Mouse (Mus musculus): Measurements from ENCODE around the gene Inpp5b.
"Not testable (repeated sequence)": the region's sequence is repeated elsewhere in the genome, so short reads cannot be mapped to it uniquely, and the experiment has no call there.

The Inpp5b gene

DNA sequence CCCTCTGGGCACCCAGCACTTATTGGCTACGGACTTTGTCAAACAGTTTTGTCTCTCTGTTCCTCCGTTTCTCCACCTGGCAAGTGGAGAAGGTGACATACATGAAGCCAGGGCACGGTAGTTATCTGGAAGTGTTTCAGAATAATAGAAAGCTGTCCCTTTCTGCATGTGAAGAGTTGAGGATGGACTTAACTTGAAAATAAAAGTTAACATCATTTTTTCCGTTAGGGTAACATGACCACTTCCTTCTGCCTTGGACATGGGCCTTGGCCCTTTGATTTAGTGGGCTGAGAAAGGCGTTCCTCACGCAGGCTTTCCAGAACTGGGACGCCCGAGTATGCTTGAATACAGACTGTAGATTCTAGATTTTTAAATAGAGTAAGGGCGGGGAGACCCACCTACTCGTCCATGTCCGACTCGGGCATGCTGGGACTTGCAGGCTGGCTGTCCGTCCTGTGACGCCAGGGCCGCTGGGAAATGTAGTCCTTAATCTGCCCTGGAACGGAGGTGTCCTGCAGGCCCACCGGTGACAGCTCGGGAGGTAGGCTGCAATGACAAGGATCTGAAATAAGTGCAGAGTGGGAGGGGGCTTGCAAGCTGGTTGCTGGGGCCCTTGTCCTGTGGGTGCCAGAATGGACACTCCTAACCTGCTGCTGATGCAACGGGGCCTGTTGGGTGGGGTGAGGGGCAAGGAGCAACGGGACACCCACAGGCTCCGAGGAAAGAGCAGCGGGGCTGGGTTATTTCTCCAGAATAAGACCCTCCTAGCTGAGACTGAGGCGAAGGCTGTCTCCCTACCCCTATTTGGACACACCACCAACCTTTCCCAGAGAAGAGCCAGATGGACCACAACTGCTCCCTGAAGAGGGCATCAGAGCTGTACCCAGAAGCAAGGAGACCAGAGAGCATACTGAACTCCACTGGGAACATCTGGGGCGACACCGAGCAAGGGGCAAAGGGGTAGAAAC is at the start of gene Inpp5b:
TSS of gene Inpp5b (plus strand) at position 475 of the 968 bp plus-strand sequence.
- peak; percentile 92 for DNase-seq (ENCODE audit: low spot score)

DNA sequence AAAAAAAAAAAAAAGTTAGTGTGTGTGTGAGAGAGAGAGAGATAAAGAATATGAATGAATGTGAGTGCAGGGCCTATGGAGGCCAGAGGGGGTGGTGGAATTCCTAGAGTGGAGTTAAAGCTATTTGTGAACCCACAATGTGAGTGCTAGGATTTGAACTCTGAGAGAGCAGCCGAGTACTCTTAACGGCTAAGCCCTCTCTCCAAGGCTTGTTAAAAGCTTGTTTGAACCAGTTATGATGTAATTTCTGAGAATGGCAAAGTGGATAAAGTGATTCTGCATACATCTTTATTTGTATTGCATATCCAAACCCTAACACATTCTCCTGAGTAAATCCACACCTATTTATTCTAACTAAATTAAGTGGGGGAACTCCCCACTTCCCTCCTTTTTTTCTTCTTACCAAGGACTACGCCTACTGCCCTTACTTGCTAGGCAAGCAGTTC is 49.2 kb upstream of the Inpp5b start:
- DNase-seq (ENCODE audit: low spot score): no peak

DNA sequence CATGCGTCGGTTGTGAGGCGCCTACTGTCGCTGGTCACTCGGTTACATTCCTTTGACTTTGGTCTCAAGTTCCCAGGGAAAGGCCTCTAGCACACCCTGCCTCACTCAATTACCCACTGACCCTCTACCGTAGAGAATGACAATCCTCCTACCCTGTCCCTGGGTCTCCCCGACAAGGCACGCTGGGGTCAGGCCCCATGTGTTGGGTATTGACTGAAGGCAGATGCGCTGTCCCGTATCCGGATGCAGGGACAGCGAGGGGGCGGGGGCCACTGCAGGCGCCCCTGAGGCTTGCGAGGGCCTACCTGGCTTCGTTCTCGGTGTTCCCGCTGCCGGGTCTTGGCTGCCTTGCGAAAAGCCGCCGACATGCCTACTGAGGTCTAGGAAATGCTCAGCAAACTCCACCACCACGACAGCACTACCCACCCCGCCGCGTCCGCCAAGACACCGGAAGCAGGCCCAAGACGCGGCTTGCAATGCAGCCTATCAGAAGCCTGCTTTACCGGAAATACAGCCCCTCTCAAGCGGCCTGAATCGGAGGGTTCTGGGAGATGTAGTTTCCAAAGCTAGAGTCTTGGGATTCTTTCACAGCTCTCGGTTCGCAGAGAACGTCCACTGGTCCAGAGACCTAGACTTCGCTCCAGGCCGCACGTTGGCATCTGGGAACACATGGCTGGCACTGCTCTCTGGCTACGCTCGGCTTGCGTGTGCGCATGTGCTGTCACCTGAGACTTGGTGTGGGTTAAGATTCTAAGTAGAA is 48.3 kb upstream of the Inpp5b start, which contains the start of gene Utp11:
TSS of gene Utp11 (minus strand) at position 466 of the 760 bp plus-strand sequence.
- peak; percentile 96 for DNase-seq (ENCODE audit: low spot score)

DNA sequence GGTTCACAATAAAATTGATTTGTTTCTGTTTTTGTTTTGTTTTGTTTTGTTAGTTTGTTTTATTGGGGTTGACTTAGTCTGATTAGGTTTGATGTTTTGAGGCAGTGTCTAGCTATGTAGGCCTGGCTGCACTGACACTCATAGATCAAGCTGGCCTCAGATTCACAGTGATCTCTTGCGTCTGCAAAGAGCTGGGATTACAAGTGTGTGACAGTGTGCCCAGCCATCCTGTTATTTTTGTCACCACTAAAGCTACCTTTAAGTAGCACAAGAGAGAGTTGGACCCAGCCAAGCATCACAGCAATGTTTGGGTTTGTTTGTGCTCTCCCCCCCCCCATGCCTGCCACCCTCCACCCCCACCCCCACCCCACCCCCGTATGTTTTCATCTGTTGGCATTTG is 47.1 kb upstream of the Inpp5b start:
- DNase-seq (ENCODE audit: low spot score): no peak

DNA sequence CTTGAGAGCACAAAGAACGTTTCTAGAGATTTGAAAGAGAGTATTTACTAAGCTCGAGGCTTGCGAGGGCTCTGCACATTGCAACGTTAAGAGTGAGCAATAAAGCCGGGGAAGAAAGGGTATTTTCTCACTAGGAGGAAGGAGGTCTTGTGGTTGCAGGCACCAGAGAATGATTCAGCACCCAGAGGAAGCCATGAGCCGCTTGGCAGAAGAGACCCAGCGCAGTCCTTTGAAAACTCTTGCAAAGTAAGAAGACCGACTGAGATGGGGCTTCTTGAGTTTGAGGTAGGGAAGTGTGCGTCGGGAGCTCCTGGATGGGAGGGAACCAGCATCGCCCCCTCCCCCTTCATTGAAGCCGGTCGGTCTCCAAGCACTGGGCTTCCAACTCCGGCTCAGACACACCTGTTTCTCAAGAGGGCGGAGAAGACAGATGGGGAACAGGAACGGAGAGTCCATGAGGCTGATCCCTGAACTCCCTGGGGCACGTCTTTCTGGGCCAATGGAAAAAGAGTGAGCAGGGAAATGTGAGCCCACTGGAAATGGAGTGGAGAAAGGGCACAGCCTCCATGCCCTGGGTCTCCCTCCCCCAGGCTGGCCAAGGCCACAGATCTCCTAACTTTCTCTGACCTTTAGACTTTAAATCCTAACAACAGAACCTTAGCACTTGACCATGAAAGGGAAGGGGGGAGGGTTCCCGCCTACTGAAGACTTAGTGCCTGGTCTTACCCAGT is 45.7 kb upstream of the Inpp5b start:
- peak; percentile 60 for DNase-seq (ENCODE audit: low spot score)

DNA sequence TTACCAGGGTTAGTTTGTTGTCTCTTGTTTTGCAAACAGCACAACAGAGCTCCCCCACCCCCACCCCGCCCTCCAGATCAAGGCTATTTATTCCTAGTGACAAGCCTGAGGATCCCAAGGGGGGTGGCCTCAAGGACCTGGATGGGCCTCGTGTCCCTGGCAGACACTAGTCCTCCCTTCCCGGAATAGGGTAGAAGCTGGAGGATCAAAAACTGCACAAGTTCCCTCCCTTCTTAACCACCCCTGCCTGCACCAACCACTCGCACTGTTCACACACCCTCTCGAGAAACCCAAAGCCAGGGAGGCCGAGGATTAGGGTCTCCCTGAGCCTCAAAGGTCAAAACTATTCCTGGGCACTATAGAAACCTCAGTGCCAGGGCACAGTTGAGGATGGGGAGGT is 41.9 kb upstream of the Inpp5b start:
- peak; percentile 14 for DNase-seq (ENCODE audit: low spot score)

DNA sequence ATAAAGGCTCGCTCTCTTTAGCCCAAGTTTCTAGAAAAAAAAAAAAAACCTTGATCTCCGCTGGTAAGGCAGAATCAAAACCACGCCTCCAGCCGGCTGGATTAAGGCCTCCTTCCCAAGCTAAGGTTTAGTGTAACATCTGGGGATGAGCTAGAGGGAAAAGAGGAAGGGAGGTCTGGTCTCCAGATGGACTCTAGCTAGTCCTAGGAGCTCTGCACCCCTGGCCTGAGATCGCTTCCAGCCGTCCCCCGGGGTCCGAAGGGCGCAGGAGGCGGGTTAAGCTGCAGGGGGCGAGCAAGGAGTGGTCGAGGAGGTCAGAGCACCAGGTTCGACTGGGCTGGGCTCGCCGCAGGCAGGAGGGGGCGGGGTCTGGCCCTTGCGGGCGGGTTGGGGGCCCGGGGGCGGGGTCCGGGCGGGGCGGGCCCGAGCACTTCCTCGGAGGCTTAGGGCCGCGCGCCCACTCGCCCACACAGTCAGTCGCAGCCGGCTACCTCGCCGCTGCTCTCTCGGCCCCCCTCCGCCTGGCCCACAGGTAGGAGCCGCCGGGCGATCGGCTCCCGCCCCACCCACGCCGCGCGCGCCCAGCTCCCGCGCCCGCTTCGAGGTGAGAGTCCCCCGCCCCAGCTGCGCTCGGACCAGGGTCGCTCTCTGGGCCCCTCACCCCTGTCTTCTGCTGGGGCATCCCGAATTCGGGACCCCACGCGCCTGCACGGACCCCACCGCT is 41.2 kb upstream of the Inpp5b start, which contains the start of gene Fhl3:
TSS of gene Fhl3 (plus strand) at position 454 of the 724 bp plus-strand sequence.
- peak; percentile 81 for DNase-seq (ENCODE audit: low spot score)

DNA sequence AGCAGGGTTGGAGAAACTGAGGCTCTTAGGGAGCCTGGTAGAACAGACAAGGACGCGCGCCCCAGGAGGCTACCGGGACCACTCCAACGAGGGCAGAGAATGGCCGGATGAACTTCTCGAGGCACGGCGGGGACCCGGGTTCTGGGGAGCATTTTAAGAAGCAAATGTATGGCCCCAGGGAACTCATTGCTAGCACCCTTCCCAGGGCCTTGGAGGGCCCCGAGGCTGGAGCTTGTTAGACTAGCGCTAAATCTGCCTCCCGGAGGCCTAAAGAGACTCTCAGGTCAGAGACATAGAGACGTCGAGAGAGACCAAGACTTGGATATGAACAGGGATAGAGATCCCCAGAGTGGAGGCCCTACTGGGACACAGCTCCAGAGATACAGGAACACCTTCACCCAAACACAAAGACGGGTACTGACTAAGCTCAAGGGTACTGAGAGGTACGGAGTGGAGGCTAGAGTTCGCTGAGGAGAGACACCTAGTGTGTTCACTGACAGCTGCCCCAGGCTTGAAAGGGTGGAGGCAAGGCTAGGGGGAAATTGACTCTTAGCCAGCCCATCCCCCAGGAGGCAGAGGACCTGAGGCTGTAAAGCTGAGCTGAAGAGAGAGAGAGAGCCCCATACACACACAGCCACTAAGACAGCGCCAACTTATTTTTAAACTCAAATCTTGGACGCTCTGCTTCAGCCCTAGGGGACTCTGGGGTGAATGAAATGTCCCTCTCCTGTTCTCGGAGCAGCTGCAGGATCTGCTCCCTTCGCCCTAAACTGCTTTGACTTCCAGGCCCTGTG is 40.4 kb upstream of the Inpp5b start:
- peak; percentile 64 for DNase-seq (ENCODE audit: low spot score)

DNA sequence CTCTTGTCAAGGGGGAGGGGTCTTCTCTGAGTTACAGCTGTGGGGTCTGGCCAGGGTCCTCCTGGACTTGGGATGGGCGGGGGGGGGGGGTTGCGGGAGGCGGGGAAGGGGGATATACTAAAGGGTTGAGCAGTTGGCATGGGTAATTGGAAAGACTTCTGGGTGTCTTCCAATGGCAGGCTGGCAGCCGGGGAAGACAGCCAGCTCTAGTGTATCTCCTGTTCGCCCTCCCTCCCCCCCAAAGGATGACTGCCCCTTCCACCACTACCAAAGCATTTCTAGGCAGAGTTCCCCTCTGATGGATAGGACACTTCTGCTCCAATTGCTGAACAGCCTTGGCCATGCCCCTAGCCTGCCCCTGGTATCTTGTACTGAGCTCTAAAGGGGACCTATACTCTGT is 39.7 kb upstream of the Inpp5b start:
- no peak for DNase-seq (ENCODE audit: low spot score)

DNA sequence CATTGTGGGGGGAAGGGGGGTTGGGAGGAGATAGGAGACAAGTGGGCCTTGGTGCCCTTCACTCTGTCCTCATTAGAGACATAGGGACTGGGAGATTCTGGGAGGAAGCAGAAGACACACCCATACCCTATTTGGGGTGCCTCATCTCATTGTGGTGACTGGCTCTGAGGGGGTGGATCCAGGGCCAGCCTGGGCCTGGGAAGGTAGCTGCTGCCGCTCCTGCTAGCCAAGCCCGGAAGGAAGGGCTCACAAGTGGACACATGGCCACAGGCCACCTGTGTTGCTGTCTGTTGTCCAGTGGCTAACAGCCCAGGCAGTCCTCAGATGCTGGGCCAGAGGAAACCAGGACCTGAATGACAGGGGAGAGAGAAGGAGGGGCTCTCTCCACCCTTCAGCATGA is 38.2 kb upstream of the Inpp5b start:
- no peak for DNase-seq (ENCODE audit: low spot score)

DNA sequence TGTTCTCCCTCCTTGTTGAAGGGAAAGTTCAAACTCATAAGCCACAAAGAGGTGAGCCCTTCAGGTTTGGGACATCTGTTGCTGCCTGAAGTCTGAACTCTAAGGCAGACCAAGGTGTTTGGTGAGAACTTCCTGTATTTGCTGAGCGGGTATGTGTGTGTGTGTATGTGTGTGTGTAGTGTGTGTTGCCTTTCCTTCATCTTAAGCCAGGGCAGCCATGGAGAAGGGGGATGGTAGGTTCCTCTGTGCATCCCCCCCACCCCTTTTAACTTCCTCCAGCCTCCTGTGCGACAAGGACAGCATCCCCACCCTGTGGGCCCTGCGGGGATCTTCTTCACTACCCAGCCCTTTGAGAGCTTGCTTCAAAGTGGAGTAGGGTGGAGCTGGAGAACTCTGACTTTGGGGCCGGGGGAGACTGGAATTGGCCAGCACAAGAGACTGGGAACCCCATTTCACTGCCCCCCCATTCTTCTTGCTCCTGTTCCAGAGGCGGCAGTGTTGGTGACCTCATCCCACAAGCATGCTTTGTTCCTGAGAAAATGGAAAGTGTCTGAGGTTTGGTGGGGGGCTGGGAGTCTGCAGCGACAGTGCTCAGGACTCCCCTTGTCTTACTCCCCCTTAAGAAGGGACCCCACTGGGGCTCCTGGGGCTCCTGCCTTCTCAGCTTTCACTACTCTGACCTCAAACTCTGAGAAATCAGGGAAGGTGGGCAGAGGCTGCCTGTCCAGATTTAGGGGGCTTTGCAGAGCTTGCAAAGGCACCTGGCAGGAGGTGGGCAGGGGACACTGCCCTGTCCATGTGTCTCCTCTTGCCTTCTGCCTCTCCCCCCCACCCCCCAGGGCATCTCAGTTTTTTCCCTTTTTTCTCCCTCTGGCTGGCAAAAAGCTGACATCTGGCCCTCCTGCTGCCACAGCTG is 37.5 kb upstream of the Inpp5b start:
- DNase-seq (ENCODE audit: low spot score): peak; percentile 43

DNA sequence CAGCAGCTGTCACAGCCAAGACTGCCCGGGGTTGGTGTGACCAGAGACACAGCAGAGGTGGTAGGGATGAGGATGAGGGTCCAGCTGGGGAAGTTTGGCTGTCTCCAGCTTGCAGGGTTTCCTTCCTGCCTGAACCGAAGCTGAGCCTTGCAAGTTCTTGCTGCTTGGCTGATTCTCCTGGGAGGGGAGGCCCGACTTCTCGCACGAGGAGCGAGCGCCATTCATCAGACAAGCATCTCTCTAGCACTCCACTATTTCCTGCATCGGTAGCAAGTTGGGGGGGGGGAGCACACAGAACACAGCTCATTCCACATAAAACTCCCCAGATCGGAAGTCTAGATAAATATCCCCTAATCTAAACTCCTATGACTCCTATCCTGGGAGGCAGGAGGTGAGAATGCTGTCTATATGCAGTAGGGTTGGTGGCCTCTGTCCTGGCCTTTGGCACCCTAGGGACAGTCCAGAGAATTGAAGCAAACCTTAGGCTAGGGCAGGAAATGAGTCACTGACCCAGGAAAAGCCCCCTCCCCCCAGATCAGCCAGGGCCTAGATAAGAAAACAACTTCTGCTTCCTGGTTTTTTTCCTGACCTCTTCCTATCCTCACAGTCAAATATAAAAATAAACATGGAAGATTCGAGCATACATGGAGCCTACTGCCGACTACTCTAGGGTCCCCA is 36.7 kb upstream of the Inpp5b start:
- DNase-seq (ENCODE audit: low spot score): peak; percentile 58

DNA sequence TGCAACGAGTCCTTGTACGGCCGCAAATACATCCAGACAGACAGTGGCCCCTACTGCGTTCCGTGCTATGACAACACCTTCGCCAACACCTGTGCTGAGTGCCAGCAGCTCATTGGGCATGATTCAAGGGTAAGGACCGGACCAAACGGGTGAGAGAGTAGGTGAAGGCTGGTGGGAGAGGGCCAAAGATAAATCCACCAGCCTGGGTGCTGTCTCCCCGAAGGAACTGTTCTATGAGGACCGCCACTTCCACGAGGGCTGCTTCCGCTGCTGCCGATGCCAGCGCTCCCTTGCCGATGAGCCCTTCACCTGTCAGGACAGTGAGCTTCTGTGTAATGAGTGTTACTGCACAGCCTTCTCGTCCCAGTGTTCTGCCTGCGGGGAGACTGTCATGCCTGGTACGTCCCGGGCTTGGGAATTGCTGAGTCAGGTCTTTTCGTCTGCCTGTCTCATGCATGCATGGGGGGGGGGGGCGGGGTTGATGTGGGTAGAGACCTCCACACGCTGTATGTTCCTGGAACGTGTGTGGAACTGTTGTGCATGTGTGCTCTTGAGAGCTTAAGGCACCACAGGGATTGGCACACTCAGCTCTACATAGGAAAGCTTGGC is 35.9 kb upstream of the Inpp5b start:
- DNase-seq (ENCODE audit: low spot score): no peak

DNA sequence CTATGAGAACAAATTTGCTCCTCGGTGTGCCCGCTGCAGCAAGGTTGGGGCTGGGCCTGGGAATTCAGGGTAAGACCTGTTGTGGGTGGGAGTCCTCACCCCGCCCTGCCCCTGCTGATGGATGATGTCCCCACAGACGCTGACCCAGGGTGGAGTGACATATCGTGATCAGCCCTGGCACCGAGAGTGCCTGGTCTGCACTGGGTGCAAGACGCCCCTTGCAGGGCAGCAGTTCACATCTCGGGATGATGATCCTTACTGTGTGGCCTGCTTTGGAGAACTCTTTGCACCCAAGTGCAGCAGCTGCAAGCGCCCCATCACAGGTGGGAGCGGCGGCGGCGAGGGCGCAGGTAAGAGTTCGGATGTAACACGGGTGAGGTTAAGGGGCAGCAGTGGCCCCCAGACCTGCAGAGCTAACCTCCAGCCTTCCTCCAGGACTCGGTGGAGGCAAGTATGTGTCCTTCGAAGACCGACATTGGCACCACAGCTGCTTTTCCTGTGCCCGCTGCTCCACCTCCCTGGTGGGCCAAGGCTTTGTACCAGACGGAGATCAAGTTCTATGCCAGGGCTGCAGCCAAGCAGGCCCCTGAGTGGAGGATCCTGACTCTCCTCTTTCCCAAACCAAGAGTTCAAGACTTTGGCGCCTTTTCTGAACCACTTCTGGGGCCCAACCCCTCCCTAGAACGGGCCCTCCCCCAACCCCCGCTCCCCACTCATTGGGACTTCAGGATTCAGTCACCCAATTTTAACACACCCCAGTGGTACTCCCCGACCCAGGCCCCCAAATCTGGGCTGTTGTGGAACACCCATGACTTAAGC is 34.1 kb upstream of the Inpp5b start:
- not testable (repeated sequence) for DNase-seq (ENCODE audit: low spot score)

DNA sequence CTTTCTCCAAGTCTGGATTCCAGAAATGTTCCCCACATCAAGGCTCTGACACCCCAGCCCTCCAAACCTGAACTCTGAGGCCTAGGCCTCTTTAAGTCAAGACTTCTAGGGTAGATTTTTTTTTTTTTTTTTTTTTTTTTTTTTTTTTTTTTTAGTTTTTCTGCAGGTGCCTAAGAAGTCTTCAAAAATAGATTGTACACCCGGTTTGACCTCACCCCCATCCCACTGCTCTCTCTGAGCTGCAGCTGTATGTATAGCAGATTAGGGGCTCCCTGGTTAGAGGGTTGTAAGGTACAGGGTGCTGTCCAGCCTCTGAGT is 33.5 kb upstream of the Inpp5b start:
- not testable (repeated sequence) for DNase-seq (ENCODE audit: low spot score)

DNA sequence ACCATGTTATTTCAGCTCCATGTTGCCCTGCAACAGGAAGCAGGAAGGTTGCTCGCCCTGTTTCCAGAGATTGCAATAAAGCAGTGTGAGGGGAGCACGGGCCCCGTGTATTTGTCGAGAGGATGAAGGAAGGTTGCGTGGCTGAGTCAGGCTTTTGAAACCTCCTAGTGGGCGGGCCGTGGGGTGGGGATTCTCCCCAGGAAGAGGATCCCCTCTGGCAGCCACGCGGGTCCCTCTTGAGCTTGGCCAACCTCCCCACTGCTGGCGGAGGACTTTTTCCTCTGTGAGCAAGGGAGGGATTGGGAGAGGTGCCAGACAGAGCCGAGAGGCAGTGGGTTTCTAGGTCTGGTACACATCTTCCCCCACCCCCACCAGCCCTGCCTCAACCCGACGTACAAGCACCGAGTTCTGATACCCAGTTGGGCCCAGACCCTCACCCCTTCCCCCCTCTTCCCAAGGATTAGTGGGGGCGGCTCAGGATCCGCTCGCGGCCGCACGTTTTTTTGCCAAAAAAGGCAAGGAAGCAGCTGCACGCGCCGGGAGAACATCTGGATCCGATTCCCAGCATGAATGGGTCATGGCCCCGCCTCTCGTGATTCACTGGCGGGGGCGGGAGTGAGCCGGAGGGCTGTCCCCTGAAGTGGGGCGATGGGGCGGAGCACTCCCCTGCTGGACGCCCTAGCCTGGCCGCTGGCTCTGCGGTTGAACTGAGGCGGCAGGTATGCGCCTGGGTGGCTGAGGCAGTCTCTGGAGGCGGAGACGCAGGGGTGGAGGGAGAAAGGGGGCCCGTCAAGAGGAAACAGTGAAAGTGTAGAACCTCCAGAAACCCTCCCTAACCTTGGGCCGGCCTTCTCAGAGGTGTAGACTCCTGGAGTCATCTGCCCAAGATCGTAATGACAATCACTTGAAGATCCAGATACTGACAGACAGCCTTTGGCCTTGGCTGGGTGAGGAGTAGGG is 32.9 kb upstream of the Inpp5b start:
- peak; percentile 93 for DNase-seq (ENCODE audit: low spot score)
